Mouse (Mus musculus): Measurements from ENCODE around the gene Unc13a. TPM values are rescaled to one million over a fixed set of nuclear protein-coding genes. Genes with fewer than 3 reads are reported as not detected.
"Not testable (repeated sequence)": the region's sequence is repeated elsewhere in the genome, so short reads cannot be mapped to it uniquely, and the experiment has no call there.

Unc13a gene
- polyA plus RNA-seq, 1 experiment from 2014 or later, result 16.6 TPM

DNA sequence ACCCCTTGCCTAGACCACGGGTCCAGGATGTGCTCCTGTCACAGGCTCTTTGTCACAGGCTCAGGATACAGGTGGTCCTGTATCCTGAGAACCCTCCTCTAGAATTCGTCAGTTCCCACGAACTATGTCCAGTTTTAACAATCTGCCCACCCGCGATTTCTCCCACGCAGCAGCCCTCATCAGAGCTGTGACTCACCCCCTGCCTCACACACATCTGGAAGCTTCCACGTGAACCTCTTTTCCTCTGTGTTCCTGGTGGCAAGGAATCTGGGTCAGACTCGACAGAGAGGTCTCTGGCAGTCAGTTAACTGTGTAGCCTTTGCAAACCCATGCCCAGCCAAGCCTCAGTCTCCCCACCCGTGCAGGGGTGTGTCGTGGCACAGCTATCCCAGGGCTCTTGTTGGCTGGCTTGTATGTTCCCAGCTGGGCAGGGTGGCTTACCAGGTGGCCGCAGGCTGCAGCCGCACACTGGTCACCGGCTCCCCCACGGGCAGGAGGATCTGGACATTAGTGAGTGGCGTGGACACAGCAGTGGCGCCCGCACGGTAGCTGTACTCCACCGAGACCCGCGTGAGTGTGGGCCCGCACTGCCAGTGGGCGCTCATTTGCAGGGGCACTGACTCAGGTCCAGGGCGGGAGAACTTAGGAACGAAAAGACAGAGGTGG lies 37.7 kb upstream of the Unc13a start:
- no peak for DNase-seq (ENCODE audit: low spot score)
- H3K27ac ChIP-seq, result no peak overlapping the region
- H3K9me3 ChIP-seq (ENCODE audit: control insufficient read depth, low read length), result no peaks in the 10 kb centered on the region
- H3K4me3 ChIP-seq (replicated peaks; ENCODE audit: low read length), result no peak overlapping the region
- peaks cover 12% of the 10 kb centered on the region; the same call in 1 of the 2 replicates for H3K27me3 ChIP-seq (ENCODE audit: control insufficient read depth, insufficient read depth, low read length)
- WGBS, result 49% methylated on average over 25 of the region's 25 CpGs
- H3K4me1 ChIP-seq (replicated peaks; ENCODE audit: control insufficient read depth, insufficient read depth, low read length), result 0 out of 2 replicates have a peak, but pooled peaks cover 9% of the 10 kb centered on the region
- no peak overlapping the region for H3K9ac ChIP-seq
- ATAC-seq (ENCODE audit: low FRiP score), result peak; percentile 4; the same call in 1 of the 2 replicates
- H3K4me2 ChIP-seq (replicated peaks), result 0 out of 2 replicates have a peak overlapping the region, but pooled peaks have one; percentile 44
- H3K36me3 ChIP-seq (replicated peaks; ENCODE audit: control insufficient read depth, insufficient read depth), result peaks cover 32% of the 10 kb centered on the region

DNA sequence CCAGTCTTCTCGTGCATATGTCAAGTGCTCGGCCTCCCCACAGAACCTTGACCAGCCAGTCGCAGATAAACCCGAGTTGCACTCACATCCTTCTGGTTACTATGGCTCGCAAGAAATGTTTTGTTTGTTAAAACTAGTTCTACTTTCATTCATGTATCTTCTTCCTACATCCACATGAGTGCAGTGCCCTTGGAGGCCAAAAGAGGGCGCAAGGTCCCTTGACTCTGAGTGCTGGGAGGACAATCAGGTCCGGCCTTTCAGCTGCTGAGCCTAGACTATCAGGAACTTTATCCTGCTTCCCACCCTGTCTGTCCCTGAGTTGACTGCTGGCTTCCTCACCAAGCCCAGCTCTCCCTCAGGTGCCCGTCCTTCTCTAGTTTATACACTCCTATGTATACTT lies 36.3 kb upstream of the Unc13a start:
- no peak overlapping the region for H3K4me3 ChIP-seq (replicated peaks; ENCODE audit: low read length)
- peak; percentile 62 for DNase-seq (ENCODE audit: low spot score)
- H3K4me1 ChIP-seq (replicated peaks; ENCODE audit: control insufficient read depth, insufficient read depth, low read length), result 0 out of 2 replicates have a peak, but pooled peaks cover 9% of the 10 kb centered on the region
- H3K36me3 ChIP-seq (replicated peaks; ENCODE audit: control insufficient read depth, insufficient read depth), result peaks cover 19% of the 10 kb centered on the region
- H3K27ac ChIP-seq, result no peak overlapping the region
- H3K4me2 ChIP-seq (replicated peaks), result no peak overlapping the region
- H3K9me3 ChIP-seq (ENCODE audit: control insufficient read depth, low read length), result no peaks in the 10 kb centered on the region
- no peak for ATAC-seq (ENCODE audit: low FRiP score)
- peaks cover 20% of the 10 kb centered on the region for H3K27me3 ChIP-seq (ENCODE audit: control insufficient read depth, insufficient read depth, low read length)
- 42% methylated on average over 8 of the region's 8 CpGs for WGBS
- no peak overlapping the region for H3K9ac ChIP-seq

DNA sequence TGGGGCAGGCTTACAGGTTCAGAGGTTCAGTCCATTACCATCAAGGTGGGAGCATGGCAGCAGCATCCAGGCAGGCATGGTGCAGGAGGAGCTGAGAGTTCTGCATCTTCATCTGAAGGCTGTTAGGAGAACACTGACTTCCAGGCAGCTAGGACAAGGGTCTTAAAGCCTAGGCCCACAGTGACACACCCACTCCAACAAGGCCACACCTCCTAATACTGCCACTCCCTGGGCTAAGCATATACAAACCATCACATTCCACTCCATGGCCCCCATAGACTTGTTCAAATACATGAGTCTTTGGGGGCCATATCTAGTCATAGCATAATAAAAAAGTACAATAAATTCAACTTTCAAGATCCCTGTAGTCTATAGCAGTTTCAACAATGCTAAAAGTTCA lies 31.8 kb upstream of the Unc13a start:
- H3K4me1 ChIP-seq (replicated peaks; ENCODE audit: control insufficient read depth, insufficient read depth, low read length); DNase-seq (ENCODE audit: low spot score); H3K27ac ChIP-seq: not testable (repeated sequence)

DNA sequence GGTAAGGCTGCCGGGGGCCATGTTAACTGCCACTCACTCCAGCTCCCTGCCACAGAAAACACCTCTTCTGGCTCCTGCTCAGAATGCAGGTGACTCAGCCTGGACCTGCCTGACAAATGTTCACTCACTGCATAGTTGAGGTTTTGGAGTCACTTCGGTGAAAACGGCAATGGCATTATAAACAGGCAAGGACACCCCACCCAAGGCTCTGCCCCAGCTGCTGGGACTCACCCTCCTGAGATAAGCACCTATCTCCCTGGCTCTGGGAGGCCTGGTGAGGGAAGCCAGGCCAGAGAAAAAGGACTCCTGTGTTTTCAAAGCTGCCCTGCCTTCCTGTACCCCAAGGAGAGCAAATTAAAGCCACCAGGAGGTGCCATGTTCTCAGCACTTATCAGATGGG lies 31.4 kb upstream of the Unc13a start:
- Histone ChIP-seq H3K4me2 (replicated peaks) (no peak overlapping the region), H3K9me3 (ENCODE audit: control insufficient read depth, low read length) (no peaks in the 10 kb centered on the region), H3K36me3 (replicated peaks; ENCODE audit: control insufficient read depth, insufficient read depth) (no peaks in the 10 kb centered on the region; the same call in 1 of the 2 replicates), H3K4me1 (replicated peaks; ENCODE audit: control insufficient read depth, insufficient read depth, low read length) (no peaks in the 10 kb centered on the region), H3K27ac (no peak overlapping the region), H3K27me3 (ENCODE audit: control insufficient read depth, insufficient read depth, low read length) (peaks cover 52% of the 10 kb centered on the region), H3K4me3 (replicated peaks; ENCODE audit: low read length) (no peak overlapping the region), H3K9ac (no peak overlapping the region)
- DNase-seq (ENCODE audit: low spot score), result no peak
- WGBS, result 87% methylated on average over 3 of the region's 3 CpGs
- no peak for ATAC-seq (ENCODE audit: low FRiP score)

More for the DNA sequence above, 31.8 kb upstream of the Unc13a start:
- not testable (repeated sequence) for H3K36me3 ChIP-seq (replicated peaks; ENCODE audit: control insufficient read depth, insufficient read depth); H3K4me2 ChIP-seq (replicated peaks); H3K4me3 ChIP-seq (replicated peaks; ENCODE audit: low read length); H3K9ac ChIP-seq; H3K9me3 ChIP-seq (ENCODE audit: control insufficient read depth, low read length); ATAC-seq (ENCODE audit: low FRiP score)
- H3K27me3 ChIP-seq (ENCODE audit: control insufficient read depth, insufficient read depth, low read length), result peaks cover 50% of the 10 kb centered on the region

DNA sequence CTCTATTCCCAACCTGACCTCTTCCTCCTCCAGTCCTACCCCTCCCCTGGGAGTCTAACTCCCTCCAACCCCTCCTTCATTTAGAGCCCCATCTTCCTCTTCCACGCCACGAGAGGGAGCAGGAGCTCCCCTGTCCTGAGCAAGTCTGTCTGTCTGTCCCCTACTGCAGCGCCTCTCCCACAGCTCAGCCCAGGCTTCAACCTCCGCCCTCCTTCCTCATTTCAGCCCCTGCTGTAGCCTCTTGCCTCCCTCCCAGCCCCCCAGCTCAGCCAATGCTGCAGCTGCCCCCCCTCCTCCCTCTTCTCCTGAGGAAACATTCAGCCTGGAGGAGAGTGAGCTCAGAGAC lies 30.5 kb upstream of the Unc13a start:
- no peaks in the 10 kb centered on the region for H3K4me1 ChIP-seq (replicated peaks; ENCODE audit: control insufficient read depth, insufficient read depth, low read length)
- H3K36me3 ChIP-seq (replicated peaks; ENCODE audit: control insufficient read depth, insufficient read depth), result no peaks in the 10 kb centered on the region
- WGBS, result 31% methylated on average over 4 of the region's 4 CpGs
- ATAC-seq (ENCODE audit: low FRiP score) (no peak), DNase-seq (ENCODE audit: low spot score) (no peak)
- H3K4me3 ChIP-seq (replicated peaks; ENCODE audit: low read length), result no peak overlapping the region
- no peaks in the 10 kb centered on the region for H3K9me3 ChIP-seq (ENCODE audit: control insufficient read depth, low read length)
- peaks cover 52% of the 10 kb centered on the region for H3K27me3 ChIP-seq (ENCODE audit: control insufficient read depth, insufficient read depth, low read length)
- H3K27ac ChIP-seq, result no peak overlapping the region
- H3K9ac ChIP-seq, result no peak overlapping the region
- no peak overlapping the region for H3K4me2 ChIP-seq (replicated peaks)

DNA sequence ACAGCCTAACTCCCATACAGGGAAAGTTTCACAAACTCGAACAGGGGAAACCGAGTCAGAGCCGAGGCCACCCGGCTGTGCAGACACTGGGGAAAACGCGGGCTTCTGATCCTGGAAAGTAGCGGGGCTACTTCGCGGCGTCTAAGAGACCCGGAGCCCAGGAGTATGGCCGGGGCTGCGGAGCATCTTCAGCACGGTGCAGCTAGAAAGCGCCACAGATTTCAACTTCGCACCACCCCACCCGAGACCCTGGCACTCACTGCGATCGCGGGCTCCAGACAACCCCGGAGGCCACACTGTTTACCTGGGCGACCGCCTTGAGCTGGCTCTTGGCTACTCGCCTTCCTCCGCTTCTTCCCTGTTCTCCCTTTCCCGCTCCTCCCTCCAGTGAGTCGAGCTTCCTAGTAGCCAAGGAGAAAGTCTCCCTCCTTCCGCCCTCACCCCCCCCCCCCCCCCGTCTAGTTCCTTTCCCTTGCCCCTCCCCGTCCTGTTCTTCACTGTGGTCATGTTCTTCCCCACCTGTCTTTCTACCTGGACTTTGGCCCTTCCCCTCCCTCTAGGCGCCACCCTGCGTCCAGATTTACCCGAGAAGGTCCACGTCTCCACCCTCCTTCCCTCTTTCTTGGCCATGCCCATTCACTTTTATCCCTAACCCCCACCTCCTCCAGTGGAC lies 30.0 kb upstream of the Unc13a start, which contains the start of gene B3gnt3:
B3gnt3 (minus strand) TSS at position 376 of the 673 bp plus-strand sequence.
- no peak for ATAC-seq (ENCODE audit: low FRiP score)
- Histone ChIP-seq H3K9ac (no peak within 1 kb of the TSS), H3K4me3 (replicated peaks; ENCODE audit: low read length) (peak within 1 kb of the TSS; percentile 4; the same call in 1 of the 2 replicates), H3K27me3 (ENCODE audit: control insufficient read depth, insufficient read depth, low read length) (peaks cover 57% of the 10 kb centered on the region), H3K27ac (no peak within 1 kb of the TSS), H3K4me2 (replicated peaks) (peak within 1 kb of the TSS; percentile 15), H3K36me3 (replicated peaks; ENCODE audit: control insufficient read depth, insufficient read depth) (no peaks in the 10 kb centered on the region), H3K9me3 (ENCODE audit: control insufficient read depth, low read length) (no peaks in the 10 kb centered on the region), H3K4me1 (replicated peaks; ENCODE audit: control insufficient read depth, insufficient read depth, low read length) (no peaks in the 10 kb centered on the region)
- 20% methylated on average over 33 of the region's 34 CpGs for WGBS
- no peak for DNase-seq (ENCODE audit: low spot score)

DNA sequence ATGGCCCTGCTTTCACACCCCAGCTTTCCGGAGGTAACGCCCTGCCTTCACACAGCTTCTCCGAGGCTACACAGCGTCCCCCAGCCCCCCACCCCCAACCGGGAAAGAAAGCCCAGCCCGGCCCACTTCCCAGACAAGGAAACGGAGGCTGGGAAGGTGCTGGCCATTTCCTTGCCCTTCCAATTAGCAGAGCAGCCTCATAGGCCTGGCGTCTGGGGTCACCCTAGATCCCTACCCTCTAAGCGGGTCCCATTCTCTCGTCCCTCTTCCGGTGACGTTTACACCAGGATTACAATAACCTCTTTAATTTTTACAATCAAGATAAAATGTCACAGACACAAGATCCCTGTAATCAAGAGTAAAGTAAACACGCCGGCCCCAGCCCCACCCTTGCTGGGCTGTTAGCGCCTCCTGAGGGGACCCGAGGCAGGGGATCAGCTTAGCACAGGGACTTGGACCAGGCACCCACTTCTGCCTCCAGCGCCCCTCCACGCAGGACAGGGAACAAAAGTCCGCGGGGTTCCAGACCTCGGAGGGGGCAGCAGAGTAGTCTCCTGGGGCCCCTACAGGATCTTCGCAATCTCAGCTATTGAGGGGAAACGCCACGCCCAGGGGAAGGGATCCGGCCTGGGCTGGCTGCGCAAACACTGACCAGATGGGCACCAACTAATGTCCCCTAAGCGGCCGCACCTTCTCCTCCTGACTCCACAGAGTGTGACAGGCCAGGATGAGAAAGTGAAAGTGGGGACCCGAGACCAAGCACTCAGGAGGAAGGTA lies 29.1 kb upstream of the Unc13a start:
- Histone ChIP-seq H3K9me3 (ENCODE audit: control insufficient read depth, low read length) (no peaks in the 10 kb centered on the region), H3K4me2 (replicated peaks) (peak overlapping the region; percentile 15), H3K4me1 (replicated peaks; ENCODE audit: control insufficient read depth, insufficient read depth, low read length) (no peaks in the 10 kb centered on the region), H3K4me3 (replicated peaks; ENCODE audit: low read length) (peak overlapping the region; percentile 4; the same call in 1 of the 2 replicates), H3K27me3 (ENCODE audit: control insufficient read depth, insufficient read depth, low read length) (peaks cover 61% of the 10 kb centered on the region), H3K27ac (no peak overlapping the region), H3K36me3 (replicated peaks; ENCODE audit: control insufficient read depth, insufficient read depth) (no peaks in the 10 kb centered on the region), H3K9ac (no peak overlapping the region)
- DNase-seq (ENCODE audit: low spot score), result no peak
- no peak for ATAC-seq (ENCODE audit: low FRiP score)
- WGBS, result 12% methylated on average over 29 of the region's 29 CpGs

DNA sequence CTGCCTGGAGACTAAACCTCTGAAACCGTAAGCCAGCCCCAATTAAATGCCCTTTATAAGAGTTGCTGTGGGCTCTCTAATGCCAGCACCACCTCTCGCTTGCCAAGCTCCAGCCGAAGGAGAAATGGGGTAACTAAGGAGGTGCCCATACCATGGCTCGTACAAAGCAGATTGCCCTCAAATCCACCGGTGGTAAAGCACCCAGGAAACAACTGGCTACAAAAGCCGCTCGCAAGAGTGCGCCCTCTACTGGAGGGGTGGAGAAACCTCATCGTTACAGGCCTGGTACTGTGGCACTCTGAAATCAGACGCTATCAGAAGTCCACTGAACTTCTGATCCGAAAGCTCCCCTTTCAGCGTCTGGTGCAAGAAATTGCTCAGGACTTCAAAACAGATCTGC lies 23.9 kb upstream of the Unc13a start:
- H3K36me3 ChIP-seq (replicated peaks; ENCODE audit: control insufficient read depth, insufficient read depth); ATAC-seq (ENCODE audit: low FRiP score); H3K27ac ChIP-seq; H3K9ac ChIP-seq; H3K4me1 ChIP-seq (replicated peaks; ENCODE audit: control insufficient read depth, insufficient read depth, low read length); H3K4me2 ChIP-seq (replicated peaks); H3K4me3 ChIP-seq (replicated peaks; ENCODE audit: low read length); H3K9me3 ChIP-seq (ENCODE audit: control insufficient read depth, low read length); DNase-seq (ENCODE audit: low spot score): not testable (repeated sequence)
- 62% methylated on average over 12 of the region's 12 CpGs for WGBS
- H3K27me3 ChIP-seq (ENCODE audit: control insufficient read depth, insufficient read depth, low read length), result peaks cover 81% of the 10 kb centered on the region
